Mouse (Mus musculus): Measurements from ENCODE around the gene Fcrl6. TPM values are rescaled to one million over a fixed set of nuclear protein-coding genes. Genes with fewer than 3 reads are reported as not detected.

The Fcrl6 gene
- total RNA-seq, 2 experiments from 2014 or later = not detected

GRCm38 (mm10) chr1:172562641-172563464 lies 39.5 kb downstream of the Fcrl6 start:
- peak; percentile 61 to 66 for DNase-seq (ENCODE audit: low spot score in 2 of 2)
- intact Hi-C loops (cut with DNase I) = loop anchor here (2.0 kb wide), 1 partner anchor 34 kb away; no protein-coding TSS in a partner anchor

- DNase-seq (ENCODE audit: low spot score in 2 of 2) = no peak
- intact Hi-C loops (cut with DNase I) = no loop called here
These were observed 46.7 kb downstream of the Fcrl6 start, which contains the start of gene Vsig8 for GRCm38 (mm10) chr1:172555638-172556037. Gene Vsig8 (plus strand): TSS chr1:172555938.

DNA sequence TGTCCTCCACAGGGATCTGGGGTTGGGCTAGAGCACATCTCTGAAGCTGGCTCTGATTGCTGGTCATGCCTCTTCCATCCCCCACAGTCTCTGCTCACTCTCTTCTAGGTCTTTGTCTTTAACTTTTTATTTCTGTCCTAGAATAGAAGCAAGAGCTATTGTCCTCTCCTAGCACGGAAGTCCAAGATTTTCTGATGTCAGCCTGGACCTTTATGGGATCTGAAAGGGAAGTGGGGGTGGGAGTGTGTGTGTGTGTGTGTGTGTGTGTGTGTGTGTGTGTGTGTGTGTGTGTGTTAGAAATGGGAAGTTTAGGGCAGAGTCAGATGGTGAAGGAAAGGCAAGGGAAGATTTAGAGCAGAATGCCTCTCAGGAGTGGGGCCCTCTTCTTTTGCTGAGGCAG lies 49.7 kb downstream of the Fcrl6 start:
- DNase-seq (ENCODE audit: low spot score in 2 of 2) = no peak
- intact Hi-C loops (cut with DNase I) = no loop called here

DNA sequence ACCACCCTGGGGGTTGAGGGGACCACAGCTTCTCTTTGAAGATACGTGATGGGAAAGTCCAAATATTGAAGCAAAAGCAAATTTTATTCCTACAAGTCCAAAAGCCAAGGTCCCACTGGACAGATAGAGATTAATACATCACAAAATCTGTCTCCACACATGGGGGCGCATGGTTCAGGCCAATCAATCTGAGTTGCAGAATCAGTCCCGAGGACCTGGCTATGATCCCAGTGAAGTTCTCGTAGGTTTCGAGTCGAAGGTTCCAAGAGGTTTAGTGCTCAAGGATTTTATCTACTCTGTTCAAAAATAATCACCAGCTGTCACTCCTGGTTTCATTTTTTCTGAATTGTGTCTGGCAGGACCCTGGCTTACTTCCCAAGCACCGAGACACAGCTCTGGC lies 51.3 kb downstream of the Fcrl6 start:
- intact Hi-C loops (cut with DNase I) = no loop called here
- DNase-seq (ENCODE audit: low spot score in 2 of 2) = no peak

DNA sequence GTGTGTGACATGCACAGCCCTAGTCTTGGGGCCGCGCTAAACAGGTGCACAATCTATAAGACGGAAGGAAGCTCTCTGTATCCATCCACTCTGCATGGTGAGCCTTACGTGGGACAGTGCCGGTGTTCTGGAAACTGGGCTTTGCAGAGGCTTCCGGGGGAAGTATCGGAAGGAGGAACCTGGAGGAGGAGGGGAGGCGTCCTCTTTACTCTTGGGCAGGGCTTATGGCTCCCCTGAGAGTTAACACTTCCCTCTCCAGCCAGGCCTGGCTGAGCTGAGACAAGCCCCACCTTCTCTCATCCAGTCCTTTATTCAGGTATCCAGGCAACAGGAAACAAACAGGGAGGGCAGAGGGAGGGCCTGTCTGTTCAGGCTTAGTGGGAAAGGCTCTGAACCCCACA lies 51.8 kb downstream of the Fcrl6 start:
- peak; percentile 50 to 71 for DNase-seq (ENCODE audit: low spot score in 2 of 2)
- intact Hi-C loops (cut with DNase I) = no loop called here

DNA sequence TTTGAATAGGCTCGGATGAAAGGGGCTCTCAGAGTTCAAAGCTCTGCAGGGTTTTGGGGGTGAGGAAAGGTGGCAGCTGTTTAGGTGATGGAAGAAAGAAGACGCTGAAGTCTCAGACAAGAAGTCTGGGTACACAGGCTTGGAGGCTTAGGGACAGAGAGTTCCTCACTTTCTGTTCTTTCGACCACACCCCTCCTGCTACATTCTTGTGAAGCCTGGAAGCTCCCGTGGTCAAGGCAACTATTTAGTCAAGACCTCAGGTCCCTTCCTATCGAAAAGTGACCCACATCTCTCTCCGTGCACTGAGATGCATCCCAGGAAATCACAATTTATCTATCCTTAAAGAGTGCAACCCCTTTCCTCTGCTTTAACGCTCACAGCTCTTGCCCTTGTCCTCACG lies 52.6 kb downstream of the Fcrl6 start:
- intact Hi-C loops (cut with DNase I) = no loop called here
- no peak for DNase-seq (ENCODE audit: low spot score in 2 of 2)

GRCm38 (mm10) chr1:172549314-172549713 lies 53.0 kb downstream of the Fcrl6 start:
- intact Hi-C loops (cut with DNase I) = no loop called here
- DNase-seq (ENCODE audit: low spot score in 2 of 2) = no peak

GRCm38 (mm10) chr1:172548501-172548900 lies 53.9 kb downstream of the Fcrl6 start:
- intact Hi-C loops (cut with DNase I) = no loop called here
- DNase-seq (ENCODE audit: low spot score in 2 of 2) = no peak

Other genes with a start within 250 kb of the Fcrl6 start
- gene Pigm, start 226.0 kb downstream of the Fcrl6 start, total RNA-seq (2021) = 1 to 10 TPM; 8.9 to 9.2 TPM
- gene Slamf9, start 127.2 kb downstream of the Fcrl6 start, total RNA-seq (2021) = under 1 TPM; 0.41 to 0.46 TPM
- 10 to 100 TPM in 1 of 2 experiments, 1 to 10 TPM in 1; 8.7 to 11.1 TPM for gene Igsf9, start 120.8 kb downstream of the Fcrl6 start, total RNA-seq (2021)
- 10 to 100 TPM in 1 of 2 experiments, 1 to 10 TPM in 1; 10.0 to 10.8 TPM for gene Tagln2, start 102.5 kb downstream of the Fcrl6 start, total RNA-seq (2021)
- 1 to 10 TPM; 3.7 to 4.5 TPM for gene Cfap45, start 81.8 kb downstream of the Fcrl6 start, total RNA-seq (2021)
- under 1 TPM; 0.32 to 0.37 TPM for gene Vsig8, start 46.6 kb downstream of the Fcrl6 start, total RNA-seq (2021)
- not detected for gene Slamf8, start 12.0 kb downstream of the Fcrl6 start, total RNA-seq (2021)
- gene Dusp23, start 30.4 kb upstream of the Fcrl6 start, total RNA-seq (2021) = 1 to 10 TPM; 5.7 to 6.1 TPM
- not detected for gene Crp, start 95.5 kb upstream of the Fcrl6 start, total RNA-seq (2021)

Data from left cerebral cortex, postnatal 25 days (tissue).